Mouse (Mus musculus) cerebellum, adult 11 months (tissue): ENCODE measurements around the gene Wdfy2.
"Not testable (repeated sequence)": the region's sequence is repeated elsewhere in the genome, so short reads cannot be mapped to it uniquely, and the experiment has no call there.

Source experiments
- DNase-seq: peaks from one replicate; pipeline ENCODE4 v3.0.0; 2022

Wdfy2 gene

DNA sequence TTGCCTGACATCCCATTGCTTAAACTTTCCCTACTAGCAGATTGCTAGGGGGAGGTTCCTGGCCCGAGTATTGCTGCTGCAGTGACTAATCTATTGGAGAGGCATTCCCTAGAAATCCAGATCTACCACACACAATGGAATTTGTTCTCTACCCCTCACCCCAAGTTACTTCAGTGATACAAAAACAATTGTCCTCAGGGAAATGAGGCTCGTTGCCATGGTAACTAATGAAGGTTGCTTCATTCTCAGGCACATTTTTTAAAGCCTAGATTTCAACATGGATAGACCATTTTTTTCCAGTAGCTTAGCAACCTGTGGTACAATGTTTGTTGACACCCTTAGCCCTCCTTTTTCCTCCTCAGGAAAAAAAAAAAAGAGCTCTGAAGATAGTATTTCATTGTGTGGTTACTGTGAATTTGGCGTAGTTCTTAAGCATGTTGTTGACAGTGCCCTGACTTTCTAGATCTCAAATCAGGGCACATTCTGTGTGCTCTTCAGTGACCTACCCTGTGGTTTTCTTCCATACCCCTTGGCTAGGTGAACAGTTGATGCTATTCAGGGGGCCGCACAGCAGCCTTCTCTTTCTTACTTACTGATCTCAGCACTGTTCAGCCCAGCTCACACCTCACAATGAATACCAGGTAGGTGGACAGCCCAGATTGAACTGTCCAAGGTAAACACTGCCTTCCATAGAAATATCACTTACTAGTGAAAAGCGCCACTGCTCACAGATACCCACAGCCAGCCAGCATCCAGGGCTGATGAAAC is 42.8 kb downstream of the Wdfy2 start:
- DNase-seq: no peak

DNA sequence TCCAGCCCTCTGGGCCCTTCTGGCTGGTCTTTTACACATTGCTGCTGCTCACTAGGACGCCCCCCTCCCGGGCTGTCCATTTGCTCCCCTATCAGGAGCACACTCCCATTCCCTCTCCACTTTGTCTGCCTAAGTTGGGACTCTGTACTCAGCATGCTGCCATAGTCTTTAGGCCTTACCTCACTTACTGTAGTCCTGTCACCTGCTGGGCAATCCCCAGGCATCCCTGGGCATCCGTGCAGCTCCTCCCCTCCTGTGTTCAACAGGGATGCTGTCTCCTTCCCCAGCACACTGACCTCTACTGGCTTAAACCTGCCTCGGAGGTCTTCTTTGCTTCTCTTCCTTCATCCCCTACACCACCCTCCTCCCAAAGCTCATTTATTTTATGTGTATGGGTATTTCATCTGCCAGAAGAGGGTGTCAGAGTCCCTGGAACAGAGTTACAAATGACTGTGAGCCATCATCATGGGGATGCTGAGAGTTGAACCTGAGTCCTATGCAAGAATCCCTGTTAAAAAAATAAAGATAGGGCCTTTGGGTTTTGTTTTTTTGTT is 44.7 kb downstream of the Wdfy2 start:
- DNase-seq: no peak

DNA sequence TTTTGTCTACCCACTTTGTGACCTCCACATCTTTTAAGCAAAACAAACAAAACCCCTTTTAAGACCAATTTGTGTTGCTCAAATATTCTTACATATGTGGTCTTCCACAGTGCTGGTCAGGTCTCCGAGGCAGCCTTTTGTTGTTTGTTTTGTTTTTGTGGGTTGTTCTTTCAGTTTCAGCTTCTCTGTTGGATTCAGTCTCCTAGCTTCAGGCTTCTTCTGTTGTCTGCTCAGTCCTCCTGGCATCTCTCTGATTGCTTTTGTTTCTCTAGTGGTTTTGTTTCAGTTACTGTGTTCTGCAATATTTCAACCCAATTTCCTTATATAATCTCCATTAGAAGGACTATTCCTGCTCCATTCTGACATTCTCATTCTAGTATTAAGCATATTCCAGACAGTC is 46.1 kb downstream of the Wdfy2 start:
- DNase-seq: no peak

DNA sequence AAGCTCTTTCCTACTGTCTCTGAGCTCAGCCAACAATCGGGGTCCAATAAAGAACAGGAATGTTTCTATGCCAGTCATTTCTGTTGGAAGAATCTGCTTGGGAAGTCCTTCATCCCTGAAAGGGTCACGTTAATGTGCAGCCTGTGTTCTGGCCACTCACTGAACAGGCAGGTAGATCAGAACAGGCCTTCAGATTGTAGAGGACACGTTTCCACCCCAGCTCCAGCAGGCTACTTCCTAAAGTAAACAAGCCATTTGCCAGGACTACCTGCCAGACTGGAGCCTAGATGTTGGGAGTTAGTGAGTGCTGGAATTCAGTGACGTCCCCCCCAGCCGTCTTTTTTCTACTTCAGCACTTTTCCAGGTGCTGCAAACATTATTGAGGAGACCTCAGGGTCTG is 46.7 kb downstream of the Wdfy2 start:
- no peak for DNase-seq

DNA sequence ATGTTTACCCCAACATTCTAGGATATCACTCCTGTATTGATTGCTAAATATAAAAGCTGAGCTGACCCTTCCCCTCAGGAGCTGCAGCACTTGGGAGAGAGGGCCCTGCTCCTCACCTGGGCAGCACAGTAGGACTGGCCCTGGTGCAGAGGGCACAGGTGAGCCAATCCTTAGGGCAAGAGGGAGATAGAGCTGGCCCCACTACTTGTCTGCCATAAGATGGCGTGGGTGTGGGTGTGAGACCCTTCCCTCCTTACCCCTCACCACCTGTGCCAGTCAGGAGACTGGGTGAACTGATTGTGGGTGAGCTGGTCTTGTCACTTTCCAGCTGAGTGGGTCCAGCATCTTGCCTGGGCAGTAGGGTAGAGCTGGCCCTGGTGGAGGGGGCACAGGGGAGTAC is 47.2 kb downstream of the Wdfy2 start:
- no peak for DNase-seq

DNA sequence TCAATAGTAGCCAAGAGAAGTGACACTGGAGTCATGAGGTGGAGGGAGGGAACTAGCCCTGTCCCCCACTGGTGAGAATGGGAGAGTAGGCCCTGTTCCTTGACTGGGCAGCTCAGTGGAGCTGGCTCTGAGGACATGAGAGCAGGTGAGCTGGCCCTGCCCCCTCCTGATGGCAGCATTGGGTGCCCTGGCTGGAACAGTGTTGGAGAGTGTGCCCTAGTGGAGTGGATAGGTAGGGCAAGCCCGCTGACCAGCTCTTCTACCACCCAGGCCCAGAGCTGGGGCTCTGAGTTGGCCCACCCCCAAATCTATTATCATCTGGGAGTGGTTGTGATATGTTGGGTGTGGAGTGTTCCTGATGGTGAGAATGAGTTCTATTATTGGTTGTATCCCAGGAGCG is 47.7 kb downstream of the Wdfy2 start:
- no peak for DNase-seq

DNA sequence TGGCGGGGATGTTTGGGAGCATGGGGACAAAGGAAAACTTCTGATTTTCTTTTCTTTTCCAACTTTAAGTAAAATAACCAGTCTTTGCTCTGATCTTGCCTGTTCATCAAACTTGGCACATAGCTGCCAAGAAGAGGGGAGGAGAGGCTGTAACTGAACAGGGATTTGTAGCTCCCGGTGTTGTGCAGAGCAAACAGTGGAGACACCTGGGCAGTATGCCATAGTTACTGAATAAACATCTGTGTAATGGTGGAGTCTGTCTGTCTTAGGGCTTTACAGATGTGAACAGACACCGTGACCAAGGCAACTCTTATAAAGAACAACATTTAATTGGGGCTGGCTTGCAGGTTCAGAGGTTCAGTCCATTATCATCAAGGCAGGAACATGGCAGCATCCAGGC is 53.9 kb downstream of the Wdfy2 start:
- DNase-seq: no peak

DNA sequence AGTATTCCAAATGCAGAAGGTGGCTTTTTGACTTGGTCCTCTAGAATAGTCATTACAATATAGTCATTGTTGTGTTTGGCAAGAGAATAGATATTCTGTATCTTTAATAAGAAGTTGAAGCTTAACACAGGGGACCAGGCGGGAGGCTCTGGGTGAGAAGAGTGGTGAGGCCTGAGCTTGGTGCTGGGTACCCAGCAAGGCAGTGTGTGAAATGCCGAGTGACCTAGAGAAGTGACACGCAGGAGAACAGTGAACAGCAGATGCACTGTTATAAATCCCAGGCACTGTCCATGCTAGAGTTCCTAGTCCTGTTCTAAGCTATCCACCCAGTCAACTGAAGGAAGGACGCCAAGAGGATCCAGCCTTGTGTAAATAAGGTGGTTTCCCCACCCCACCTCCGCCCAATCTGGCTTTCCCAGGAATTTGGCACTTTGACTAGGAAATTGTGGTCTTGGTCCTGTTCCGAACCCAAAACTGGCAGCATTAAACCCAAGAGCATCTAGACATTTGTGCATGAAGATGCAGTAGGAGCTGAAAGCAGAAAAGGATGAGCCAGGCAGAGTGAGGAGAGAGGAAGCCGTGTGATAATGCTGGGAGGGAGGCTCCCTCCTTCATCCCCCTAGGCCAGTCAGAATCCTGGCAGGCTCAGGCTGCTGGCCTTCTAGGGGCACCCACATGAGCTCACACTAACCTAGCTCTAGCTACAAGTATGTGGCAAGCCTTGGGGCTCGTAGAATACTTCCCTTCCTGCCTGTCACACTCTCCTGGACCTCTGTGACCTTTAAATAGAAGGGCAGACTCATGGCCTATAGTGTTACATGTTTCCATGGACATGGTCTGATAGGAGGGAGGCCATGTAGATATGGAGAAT is 55.5 kb downstream of the Wdfy2 start:
- DNase-seq: peak; percentile 84

DNA sequence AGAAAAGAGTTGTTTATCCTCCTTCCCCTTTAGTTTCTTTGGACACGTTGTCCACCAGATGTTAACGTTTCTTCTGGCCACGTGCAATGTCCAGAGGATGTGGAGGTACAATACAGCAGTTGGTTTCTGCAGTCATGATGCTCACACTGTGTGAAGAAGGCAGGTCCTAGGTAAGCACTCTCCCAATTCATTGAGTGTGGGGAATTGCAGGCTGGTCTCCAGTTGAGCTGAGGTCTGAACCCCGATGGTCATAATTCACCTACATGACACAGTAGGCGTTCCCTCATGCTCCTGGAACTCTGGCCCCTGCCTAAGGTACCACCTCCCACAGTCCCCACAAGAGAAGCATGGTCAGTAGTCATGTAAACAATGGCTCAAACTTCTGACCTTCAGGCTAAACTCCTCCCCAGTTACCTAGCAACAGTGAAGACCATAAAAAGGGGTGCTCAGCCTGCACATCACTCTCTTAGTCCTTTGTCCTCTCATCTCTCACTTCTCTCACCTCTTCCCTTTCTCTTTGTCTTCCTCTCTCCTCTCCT is 56.2 kb downstream of the Wdfy2 start:
- not testable (repeated sequence) for DNase-seq

DNA sequence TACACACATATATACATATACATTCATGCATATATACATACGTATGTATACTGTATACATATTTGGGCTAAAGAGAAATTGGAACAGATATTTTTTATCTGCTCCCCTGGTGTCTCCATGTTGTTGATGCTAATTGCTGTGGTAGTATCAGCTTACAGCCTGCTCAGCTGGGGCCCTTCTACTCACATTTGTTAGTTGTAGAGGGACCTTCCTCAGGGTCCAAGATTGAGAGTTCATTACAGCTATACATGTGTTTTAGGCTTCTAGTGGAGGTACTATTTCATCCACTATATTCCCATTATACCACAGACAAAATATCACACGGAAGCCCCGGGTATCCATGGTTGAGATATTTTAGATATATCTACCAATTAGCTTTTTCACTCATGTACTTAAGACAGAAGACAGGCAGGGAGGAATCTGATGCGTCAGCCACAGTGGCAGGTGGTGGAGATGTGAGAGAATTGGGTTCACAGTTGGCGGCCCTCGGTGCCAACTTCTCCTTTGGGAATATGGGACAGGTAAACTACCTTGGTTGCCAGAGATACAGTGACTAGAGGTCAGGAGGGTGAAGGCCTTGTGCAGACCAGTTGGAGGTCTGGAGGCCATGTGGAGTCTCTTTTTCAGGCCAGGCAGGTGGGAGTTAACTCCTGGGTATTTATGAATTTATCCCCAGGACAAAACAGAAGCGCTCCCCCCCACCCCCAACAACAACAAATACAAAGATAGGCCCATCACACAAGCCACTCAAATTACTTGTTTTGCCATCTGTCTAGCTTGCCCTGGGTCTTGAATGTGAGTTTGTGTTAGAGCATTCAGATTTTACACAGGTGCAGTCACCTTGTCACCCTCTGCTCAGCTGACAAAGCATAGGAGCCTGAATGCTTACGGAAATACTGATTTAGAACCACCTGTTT is 57.7 kb downstream of the Wdfy2 start:
- peak; percentile 60 for DNase-seq

DNA sequence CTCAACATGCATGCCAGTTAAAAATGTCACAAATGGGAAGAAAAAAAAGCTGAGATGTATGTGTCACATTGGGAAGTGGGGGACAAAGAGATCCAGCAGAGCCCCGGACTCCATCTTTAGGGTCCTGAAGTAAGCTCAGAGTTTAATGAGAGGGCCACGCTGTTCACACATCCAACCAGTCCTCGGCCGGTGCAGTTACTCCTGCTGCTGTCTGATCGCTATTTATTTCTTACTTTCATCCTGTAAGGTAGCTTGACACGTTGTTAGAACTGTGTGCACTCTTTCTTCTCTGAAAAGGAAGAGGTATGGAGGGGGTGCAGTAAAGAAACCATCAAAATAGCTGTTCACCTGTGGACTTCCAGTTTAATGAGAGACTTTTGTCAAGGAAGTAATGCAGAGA is 60.6 kb downstream of the Wdfy2 start:
- DNase-seq: no peak

DNA sequence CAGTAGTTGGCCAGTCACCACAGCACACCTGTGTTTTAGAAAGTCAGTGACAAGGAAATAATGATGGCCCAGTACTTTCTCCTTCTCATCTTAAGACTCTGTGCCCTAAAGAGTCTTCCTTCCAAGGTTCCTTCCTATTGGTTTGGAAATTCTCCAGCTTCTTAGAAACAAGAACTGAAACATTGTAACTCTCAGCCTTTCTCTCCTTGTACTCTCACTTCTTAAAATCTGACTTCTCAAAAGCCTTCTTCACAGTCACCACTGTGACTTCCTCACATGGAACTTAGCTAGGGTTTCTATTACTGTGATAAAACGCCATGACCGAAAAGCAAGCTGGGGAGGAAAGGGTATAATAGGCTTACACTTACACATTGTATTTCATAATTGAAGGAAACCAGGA is 70.4 kb downstream of the Wdfy2 start:
- DNase-seq: no peak

DNA sequence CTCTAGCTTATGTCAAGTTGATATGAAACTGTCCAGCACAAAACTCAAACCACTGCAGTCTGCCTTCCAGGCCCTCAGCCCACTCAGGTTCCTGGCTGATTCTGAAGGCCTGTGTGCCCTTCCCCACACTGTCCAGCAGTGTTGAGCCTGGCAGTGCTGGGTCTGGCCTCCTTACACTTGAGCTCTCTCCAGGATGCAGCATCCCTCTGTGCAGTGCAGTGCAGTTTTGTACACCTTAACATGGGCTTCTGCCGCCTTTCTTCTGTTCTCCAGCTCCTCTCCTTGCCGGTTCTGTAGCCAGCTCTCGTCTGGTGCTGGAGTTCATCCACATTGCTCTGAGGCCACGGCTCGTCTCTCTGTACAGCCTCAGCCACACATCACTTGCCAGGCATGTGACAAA is 71.1 kb downstream of the Wdfy2 start:
- no peak for DNase-seq

DNA sequence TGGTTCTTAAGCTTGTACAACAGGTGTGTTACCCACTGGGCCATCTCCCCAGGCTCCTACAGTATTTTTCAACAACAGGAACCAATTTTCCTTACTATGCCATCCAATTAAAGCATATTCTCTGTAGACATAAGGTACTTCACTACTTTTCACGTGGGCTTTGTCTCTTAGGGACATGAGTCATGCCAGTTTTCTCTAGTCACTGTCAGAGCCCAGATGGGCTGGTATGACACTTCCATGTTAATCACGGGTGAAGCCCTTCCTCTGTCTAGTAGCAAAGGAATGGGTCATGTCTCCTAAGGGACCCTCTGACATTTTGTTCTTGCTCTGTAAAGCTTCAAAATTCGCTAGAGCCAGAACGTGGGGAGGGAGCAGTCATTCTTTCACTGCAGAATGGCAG is 73.4 kb downstream of the Wdfy2 start:
- DNase-seq: no peak

DNA sequence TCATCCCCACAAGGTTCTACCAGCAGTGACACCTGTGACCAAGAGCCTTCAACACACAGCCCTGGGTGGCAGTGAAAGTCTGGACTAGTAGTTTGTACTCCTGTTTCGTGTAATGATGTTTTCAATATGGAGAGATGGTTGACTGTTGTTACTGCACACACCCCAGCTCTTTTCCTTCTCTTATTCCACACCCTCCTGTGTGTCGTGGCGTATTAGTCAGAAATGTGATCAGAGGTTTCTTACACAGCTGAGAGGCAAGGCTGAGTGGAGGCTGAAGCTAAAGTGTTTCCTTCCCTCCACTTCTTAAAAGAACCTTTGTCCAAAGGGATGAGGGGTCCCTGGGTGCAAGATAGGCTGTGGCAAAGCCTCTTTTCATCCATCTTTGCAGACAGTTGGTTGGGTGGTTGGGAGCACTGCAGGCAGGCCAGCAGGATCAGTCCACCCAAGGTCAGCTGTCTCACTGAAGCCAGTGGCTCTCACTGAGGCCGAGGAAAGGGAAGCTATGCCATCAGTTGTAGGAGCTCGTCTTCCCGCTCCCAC is 77.7 kb downstream of the Wdfy2 start:
- DNase-seq: no peak

DNA sequence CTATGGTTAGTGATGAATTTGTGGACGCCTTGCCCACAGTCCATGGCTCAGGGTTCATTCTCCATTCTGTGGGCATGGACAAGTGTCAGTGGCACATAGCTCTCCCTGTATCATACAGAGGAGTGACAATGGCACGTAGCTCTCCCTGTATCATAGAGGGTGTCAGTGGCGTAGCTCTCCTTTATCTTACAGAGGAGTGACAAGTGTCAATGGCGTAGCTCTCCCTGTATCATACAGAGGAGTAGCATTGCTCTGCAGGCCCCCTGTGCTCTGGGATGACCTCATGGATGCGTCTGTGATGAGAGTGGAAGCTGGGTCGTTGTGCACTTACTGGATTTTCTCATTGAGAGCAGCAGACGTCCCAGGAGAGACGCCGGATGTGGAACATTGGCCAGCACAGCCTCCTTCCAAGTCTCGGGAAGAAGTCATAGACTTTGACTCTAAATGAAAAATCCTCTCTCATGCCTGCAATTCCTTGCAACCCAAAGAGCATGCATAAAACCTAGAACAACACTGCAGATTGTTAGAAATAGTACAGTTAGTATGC is 79.1 kb downstream of the Wdfy2 start:
- DNase-seq: no peak

DNA sequence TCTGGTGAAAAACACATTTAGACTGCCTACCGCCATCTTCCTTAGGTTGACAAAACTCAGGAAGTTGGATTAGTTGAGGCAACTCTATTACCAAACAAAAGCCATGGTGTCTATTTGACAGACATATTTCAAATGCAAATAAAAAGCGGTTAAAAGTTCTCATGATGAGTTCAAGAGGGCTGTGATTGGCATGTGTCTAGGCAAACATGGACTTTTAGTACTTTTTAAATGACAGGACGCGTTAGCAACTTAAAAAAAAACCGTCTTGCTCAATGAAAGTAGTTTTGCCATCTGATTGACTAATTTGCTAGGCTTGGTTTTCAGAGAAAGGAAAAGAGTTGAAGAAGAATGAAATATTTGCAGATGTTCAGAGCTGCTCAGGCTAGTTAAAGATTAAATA is 83.9 kb downstream of the Wdfy2 start:
- no peak for DNase-seq

DNA sequence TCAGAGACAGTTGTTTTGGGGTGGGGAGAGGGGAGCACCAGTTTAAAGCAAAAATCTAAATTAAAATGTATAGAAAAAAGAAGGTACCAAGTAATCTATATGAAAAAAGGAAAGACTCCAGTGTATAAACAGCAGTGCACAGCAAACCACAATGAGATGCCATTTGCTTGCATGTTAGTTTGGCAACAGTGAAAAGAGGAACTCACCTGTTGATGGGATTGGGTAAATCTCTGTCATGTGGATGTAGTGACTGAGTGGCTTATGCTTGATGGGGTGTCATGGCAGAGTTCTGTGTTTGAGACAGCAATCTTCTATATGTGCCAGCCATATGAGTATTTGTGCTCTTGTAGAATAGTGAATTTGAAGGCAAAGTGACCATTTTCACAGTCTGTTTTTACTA is 85.2 kb downstream of the Wdfy2 start:
- no peak for DNase-seq

DNA sequence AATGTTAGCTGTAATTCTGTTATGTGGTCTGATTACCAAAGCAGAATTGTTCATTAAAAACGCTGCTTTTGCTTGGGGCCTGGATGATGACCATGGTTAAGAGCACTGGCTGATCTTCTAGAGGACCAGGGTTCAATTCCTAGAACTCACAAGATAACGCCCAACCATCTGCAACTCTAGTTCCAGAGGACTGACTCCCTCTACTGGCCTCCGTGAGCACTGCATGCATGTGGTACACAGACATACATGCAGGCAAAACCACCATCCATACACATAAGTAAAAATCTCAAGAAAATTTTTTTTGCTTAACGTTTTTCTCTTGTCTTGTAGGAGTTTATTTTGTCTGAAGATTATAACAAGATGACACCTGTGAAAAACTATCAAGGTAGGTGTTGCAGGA is 87.3 kb downstream of the Wdfy2 start:
- DNase-seq: no peak

DNA sequence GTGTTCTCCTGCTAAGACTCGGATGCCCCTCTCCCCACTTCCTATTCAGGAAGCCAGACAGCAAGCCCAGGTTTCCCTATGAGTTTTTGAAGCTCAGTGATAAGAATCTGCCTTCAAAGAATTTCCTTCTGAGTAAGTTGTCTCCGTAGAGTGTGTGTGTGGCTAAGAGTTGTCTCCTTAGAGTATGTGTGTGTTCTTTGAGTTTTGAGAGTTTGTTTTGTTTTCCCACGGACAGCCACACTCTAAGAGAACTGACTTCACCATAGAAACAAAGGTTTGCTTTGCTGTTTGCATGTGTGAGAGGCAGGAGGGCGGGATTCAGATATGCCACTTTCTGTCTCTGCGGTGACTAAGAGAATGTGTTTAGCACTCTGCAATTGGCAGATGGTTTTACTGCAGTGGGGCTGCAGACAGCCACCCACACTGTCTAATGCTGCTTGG is 90.6 kb downstream of the Wdfy2 start:
- DNase-seq: no peak

DNA sequence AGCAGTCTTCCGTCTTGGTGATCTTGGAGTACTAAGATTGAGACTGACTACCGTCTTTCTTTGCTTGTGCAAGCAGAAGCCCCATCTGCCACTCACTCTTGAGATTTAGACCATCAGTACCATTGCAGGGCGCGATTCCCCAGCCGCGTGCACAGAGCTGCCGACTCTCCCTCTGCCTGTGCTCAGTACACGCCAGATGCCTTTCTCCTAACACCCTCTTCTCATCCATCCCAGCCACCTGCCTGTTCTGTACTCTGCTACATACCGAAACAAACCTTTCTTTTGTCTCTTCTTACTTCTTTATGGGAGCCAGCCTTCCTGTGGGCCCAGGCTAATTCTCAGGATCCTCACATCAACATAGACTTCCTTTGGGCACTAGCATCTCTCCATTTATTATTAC is 97.9 kb downstream of the Wdfy2 start:
- no peak for DNase-seq
